Mouse (Mus musculus) bone marrow macrophage, adult 2 months (primary cell): ENCODE measurements around the gene Swap70. TPM values are rescaled to one million over a fixed set of nuclear protein-coding genes. Genes with fewer than 3 reads are reported as not detected.
A peak's percentile ranks its signal among the peaks of the same experiment; 100 is the strongest.
"Not testable (repeated sequence)": the region's sequence is repeated elsewhere in the genome, so short reads cannot be mapped to it uniquely, and the experiment has no call there.

Source experiments
- H3K27ac ChIP-seq: 2 replicates; pipeline ENCODE4 v1.5.1; 2012; ENCODE audit warnings: low read depth, low read length; ENCODE audit not compliant: insufficient read depth
- H3K4me1 ChIP-seq: 2 replicates; pipeline ENCODE4 v1.6.1; 2012; ENCODE audit warnings: low read length; ENCODE audit not compliant: control insufficient read depth, insufficient read depth
- H3K4me3 ChIP-seq: 2 replicates; pipeline ENCODE4 v1.5.1; 2012; ENCODE audit warnings: mild to moderate bottlenecking, low read length, moderate library complexity; ENCODE audit not compliant: insufficient read depth
- CTCF ChIP-seq: IDR thresholded peaks from 2 replicates; pipeline ENCODE4 v1.5.1; 2012; ENCODE audit warnings: low read depth, mild to moderate bottlenecking, low read length, moderate library complexity
- POLR2A ChIP-seq: IDR thresholded peaks from 2 replicates; pipeline ENCODE4 v1.6.1; 2012; ENCODE audit warnings: mild to moderate bottlenecking, low read depth, low read length, borderline replicate concordance
- polyA plus RNA-seq: library from polyadenylated mRNA; stranded (reverse); fragments of >200 nt; gene quantifications from 2 replicates; pipeline ENCODE4 v1.2.4, GENCODE M21; 2012; ENCODE audit not compliant: missing spikeins, insufficient read depth, insufficient read length

Swap70 gene
- polyA plus RNA-seq, 1 experiment, result 114 TPM

- Histone ChIP-seq H3K27ac (no peak overlapping the region), H3K4me1 (peaks cover 18% of the 10 kb centered on the region), H3K4me3 (no peak overlapping the region)
- TF ChIP-seq CTCF (no peak), POLR2A (no peak)
Observed at GRCm38 (mm10) chr7:110208341-110208740, 13.2 kb upstream of the Swap70 start.

DNA sequence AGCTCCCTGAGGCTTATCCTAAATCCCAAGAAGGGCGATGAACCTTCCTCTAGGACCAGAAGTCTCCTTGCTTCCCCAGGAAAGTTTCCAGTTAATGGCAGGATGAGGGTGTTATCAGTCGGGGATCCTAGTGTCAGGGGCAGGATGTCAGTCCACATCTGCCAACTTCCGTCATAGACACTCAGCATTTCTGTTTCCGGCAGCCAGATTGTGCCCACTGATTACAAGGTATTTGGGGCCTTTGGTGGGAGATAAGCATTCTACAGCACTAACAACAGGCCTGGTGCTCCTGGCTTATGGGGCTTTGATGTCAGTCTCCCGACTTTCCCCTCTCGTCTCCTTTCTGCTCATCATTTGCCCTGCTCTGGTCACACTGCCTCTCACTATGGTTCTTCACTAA, 12.1 kb upstream of the Swap70 start:
- Histone ChIP-seq H3K4me1 (peaks cover 7% of the 10 kb centered on the region), H3K27ac (no peak overlapping the region), H3K4me3 (no peak overlapping the region)
- TF ChIP-seq POLR2A, result no peak
- no peak for TF ChIP-seq CTCF

DNA sequence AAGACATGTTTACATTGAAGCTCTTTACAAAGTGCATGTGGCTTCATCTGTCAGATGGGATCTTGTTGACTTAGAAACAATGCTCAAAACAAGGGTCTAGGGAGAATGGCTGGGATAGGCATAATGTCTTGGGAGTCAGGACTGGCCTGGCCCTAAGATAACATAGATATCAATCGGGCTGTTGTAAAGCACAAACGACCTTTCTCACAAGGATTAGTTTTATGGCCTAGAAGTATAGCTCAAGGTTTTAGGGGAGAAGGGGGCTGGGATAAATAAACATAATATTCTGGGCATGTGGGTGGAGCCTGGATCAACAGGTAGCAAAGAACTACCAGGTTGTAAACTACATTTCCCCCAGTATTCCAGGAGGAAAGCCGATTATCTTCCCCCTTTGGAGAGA, 10.5 kb upstream of the Swap70 start:
- Histone ChIP-seq H3K27ac (no peak overlapping the region), H3K4me3 (no peak overlapping the region), H3K4me1 (no peaks in the 10 kb centered on the region)
- TF ChIP-seq CTCF, result no peak
- TF ChIP-seq POLR2A, result no peak

DNA sequence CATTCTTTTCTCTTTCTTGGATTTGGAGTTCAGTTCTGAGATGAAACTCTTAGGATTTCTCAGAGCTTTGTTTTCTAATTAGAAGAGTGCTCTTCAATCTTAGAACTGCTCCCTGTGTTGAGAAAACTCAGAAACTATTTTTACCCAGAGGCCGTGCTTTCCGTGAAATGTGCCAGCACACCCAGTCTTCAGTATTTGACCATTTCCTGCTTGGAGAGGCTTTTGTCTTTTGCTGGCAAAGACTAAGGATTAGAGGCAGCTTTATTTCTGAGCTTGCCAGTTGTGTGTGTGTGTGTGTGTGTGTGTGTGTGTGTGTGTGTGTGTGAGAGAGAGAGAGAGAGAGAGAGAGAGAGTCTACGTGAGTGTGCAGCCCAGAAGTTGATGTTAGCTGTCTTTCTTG, 6.6 kb upstream of the Swap70 start:
- Histone ChIP-seq H3K27ac (no peak overlapping the region), H3K4me3 (no peak overlapping the region), H3K4me1 (peaks cover 3% of the 10 kb centered on the region)
- no peak for TF ChIP-seq CTCF
- TF ChIP-seq POLR2A, result no peak

- Histone ChIP-seq H3K4me1 (peaks cover 17% of the 10 kb centered on the region), H3K27ac (peak overlapping the region; percentile 66), H3K4me3 (peak overlapping the region; percentile 86)
- TF ChIP-seq CTCF (no peak), POLR2A (no peak)
Observed at GRCm38 (mm10) chr7:110221051-110221585, 393 bp upstream of the Swap70 start.

- Histone ChIP-seq H3K4me1 (peaks cover 18% of the 10 kb centered on the region), H3K4me3 (peak overlapping the region; percentile 86), H3K27ac (peak overlapping the region; percentile 12; the same call in 1 of the 2 replicates)
- TF ChIP-seq CTCF (no peak), POLR2A (no peak)
Observed at GRCm38 (mm10) chr7:110222583-110223182, 1.2 kb downstream of the Swap70 start.

DNA sequence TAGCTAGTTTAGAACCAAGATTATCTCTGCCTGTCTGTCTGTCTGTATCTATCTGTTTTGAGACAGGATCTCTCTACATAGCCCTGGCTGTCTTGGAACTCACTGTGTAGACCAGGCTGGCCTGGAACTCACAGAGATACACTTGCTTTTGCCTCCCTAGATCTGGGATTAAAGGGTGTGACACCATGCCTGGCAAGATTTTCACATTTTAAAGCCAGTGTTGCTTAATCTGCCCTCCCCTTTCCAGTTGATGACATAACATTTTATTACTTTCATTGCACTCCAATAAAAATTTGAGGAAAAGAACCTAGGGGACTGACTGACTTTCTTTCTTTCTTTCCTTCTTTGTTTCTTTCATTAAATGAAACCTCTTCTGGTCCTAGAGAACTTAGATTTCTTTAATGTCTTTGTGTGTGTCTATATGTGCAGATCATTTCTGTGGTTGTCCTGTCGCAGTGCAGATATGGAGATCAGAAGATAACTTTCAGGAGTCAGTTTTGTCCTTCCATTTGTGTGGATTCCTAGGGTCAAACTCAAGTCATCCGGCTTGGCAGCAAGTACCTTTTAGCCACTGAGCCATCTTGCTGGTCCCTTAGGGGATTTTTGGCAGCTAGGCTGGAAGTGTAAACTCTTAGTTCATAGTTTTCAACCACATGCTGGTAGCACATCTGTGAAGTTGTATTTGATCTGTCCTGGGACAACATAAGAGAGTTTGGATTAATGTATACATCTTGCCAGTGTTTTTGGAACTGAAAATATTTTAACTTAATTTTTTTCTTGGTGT, 2.4 kb downstream of the Swap70 start:
- H3K4me3 ChIP-seq, result peak overlapping the region; percentile 41
- TF ChIP-seq POLR2A (no peak), CTCF (no peak)
- peaks cover 18% of the 10 kb centered on the region for H3K4me1 ChIP-seq
- H3K27ac ChIP-seq, result no peak overlapping the region

DNA sequence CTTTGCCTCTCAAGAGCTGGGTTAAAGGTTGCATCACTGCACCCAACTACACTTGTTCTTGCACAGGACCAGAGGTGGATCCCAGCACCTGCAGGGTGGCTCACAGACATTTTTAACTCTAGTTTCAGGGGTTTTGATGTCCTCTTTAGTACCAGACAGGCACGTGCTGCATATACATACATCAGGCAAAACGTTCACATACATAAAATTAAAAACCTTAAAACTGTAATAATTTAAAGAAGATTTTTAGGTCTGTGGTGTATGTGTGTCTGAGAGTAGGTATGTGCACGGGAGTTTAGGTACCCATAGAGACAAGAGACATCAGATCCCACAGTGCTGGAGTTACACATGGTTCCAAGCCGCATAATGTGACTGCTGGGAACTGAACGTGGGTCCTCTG, 5.0 kb downstream of the Swap70 start:
- peaks cover 19% of the 10 kb centered on the region for H3K4me1 ChIP-seq
- H3K4me3 ChIP-seq, result no peak overlapping the region
- H3K27ac ChIP-seq, result no peak overlapping the region
- TF ChIP-seq CTCF (no peak), POLR2A (no peak)

DNA sequence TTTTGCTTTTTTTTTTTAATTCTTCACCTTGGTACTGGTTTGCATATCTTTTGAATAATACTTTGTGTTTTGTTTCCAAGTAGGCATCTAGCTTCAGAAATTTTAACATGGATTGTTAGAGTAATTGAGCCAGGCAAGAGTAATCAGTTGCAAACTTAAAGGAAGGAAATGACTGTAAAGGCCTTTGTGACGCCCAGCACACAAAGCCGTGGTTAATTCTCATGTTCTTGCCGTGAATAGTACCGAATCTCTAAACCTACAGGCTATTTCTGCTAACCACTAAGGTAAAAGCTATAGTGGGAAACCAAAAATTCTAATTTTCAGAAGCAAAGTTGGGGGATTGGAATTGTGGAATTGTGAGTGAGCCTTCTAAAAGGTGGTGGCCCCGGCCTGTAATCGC, 8.5 kb downstream of the Swap70 start:
- Histone ChIP-seq H3K4me3 (no peak overlapping the region), H3K4me1 (peaks cover 25% of the 10 kb centered on the region), H3K27ac (no peak overlapping the region)
- TF ChIP-seq CTCF (no peak), POLR2A (no peak)

- H3K27ac ChIP-seq, H3K4me3 ChIP-seq: not testable (repeated sequence)
- peaks cover 27% of the 10 kb centered on the region for H3K4me1 ChIP-seq
Observed at GRCm38 (mm10) chr7:110231127-110231526, 9.6 kb downstream of the Swap70 start.
